Mouse (Mus musculus) Patski (cell line): ENCODE results near the gene Olfr835. TPM values are rescaled to one million over a fixed set of nuclear protein-coding genes. Genes with fewer than 3 reads are reported as not detected.

Experiments
- ATAC-seq: fragments of 100-300 bp; one replicate; pipeline ENCODE4 v1.8.0; 2021
- CTCF ChIA-PET: fragments of 350-600 bp; sonication (Branson Sonifier 250); formaldehyde crosslinking; loops from one replicate; lab custom pipeline; 2022; ENCODE audit warnings: inconsistent platforms; lab: Charles Lee
- POLR2A ChIA-PET: fragments of 350-600 bp; sonication (Branson Sonifier 250); formaldehyde crosslinking; loops from one replicate; lab custom pipeline; 2022; ENCODE audit warnings: antibody characterized with exemption, inconsistent platforms; lab: Charles Lee
- DNase-seq: peaks from one replicate; pipeline ENCODE4 v3.0.0-alpha.2; 2011; ENCODE audit warnings: low read depth, low spot score
- H3K27me3 ChIP-seq: fragments of 371-371 bp; one replicate; pipeline ENCODE4 v1.5.1; 2021
- CTCF ChIP-seq: fragments of 100-300 bp; IDR thresholded peaks from one replicate; pipeline ENCODE4 v1.5.1; 2021
- in situ Hi-C: fragments of 300-500 bp; cut with MboI; formaldehyde crosslinking; loops from 3 replicates; pipeline ENCODE4 v1.11.1; 2018; ENCODE audit warnings: low pct_unique_long_range_greater_than_20kb, mixed read lengths
- polyA plus RNA-seq: library from polyadenylated mRNA; unstranded; gene quantifications from one replicate; pipeline ENCODE4 v1.2.3, GENCODE M21; 2021

Olfr835 gene
- not detected for polyA plus RNA-seq

GRCm38 (mm10) chr9:19032435-19032834 is at the start of gene Olfr835:
Gene Olfr835 (plus strand): TSS chr9:19032735.
- CTCF ChIA-PET: no interaction called here
- no peak for TF ChIP-seq CTCF
- no peak for DNase-seq
- H3K27me3 ChIP-seq: no peaks in the 10 kb centered on the region
- no peak for ATAC-seq
- in situ Hi-C loops: no loop called here
- POLR2A ChIA-PET: no interaction called here

- POLR2A ChIA-PET: no interaction called here
- in situ Hi-C loops: no loop called here
- CTCF ChIA-PET: no interaction called here
- no peak for TF ChIP-seq CTCF
- ATAC-seq (no peak), DNase-seq (no peak)
- no peaks in the 10 kb centered on the region for H3K27me3 ChIP-seq
Measured at GRCm38 (mm10) chr9:18987690-18988089, 44.8 kb upstream of the Olfr835 start, which contains the start of gene Olfr834. Gene Olfr834 (plus strand): TSS chr9:18987990.

GRCm38 (mm10) chr9:19084986-19085385 is 52.5 kb downstream of the Olfr835 start:
- no peaks in the 10 kb centered on the region for H3K27me3 ChIP-seq
- ATAC-seq: no peak
- in situ Hi-C loops: loop anchor here (5.0 kb wide), 1 partner anchor 203 kb away; no protein-coding TSS in a partner anchor
- DNase-seq: no peak
- CTCF ChIA-PET: interaction anchor here (0.8 kb wide), 1 partner anchor 11 kb away, joined by 3 read pairs; no protein-coding TSS in a partner anchor
- POLR2A ChIA-PET: no interaction called here
- TF ChIP-seq CTCF: no peak

Other genes starting within 250 kb of the Olfr835 start
- gene Olfr828, start 213.2 kb upstream of the Olfr835 start, polyA plus RNA-seq: not detected
- not detected for gene Olfr829, start 177.8 kb upstream of the Olfr835 start, polyA plus RNA-seq
- not detected for gene Olfr830, start 158.0 kb upstream of the Olfr835 start, polyA plus RNA-seq
- gene Olfr832, start 95.6 kb upstream of the Olfr835 start, polyA plus RNA-seq: not detected
- gene Olfr834, start 44.7 kb upstream of the Olfr835 start, polyA plus RNA-seq: not detected
- gene Olfr836, start 87.6 kb downstream of the Olfr835 start, polyA plus RNA-seq: not detected
- gene Olfr837, start 103.6 kb downstream of the Olfr835 start, polyA plus RNA-seq: not detected
- 0.01 TPM for gene Olfr839-ps1, start 144.6 kb downstream of the Olfr835 start, polyA plus RNA-seq
- not detected for gene Olfr843, start 219.3 kb downstream of the Olfr835 start, polyA plus RNA-seq